Mouse (Mus musculus) cerebellum, adult 18-20 months (tissue): ENCODE measurements at regions not wholly inside any gene's neighbourhood (a gene's known extent, or its start where the extent isn't known, plus 50 kb on each side); places are given as distances from the start of the nearest gene placed in this dataset.
A peak's percentile ranks its signal among the peaks of the same experiment; 100 is the strongest.
"Not testable (repeated sequence)": the region's sequence is repeated elsewhere in the genome, so short reads cannot be mapped to it uniquely, and the experiment has no call there.

Experiments
- DNase-seq, 2 experiments: peaks; one replicate each; pipeline ENCODE4 v3.0.0; 2021

DNA sequence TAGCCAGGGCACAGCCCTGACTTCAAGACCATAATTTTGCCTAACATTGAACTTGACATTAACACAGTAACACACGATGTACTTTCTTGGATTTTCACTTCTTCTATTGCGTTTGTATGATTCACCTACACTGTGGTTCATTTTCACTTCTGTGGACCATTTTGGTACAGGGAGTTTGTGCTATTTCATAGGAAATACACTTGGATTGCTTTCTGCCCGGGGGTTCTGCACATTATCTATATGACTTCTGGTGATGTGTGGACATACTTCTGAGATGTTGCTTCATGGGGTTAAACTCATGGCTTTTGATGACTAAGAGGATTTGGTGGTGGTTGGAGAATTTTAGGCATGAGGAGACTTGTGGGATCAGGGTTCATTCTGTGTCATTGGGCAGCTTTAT is 640.4 kb upstream of the Gm19410 start:
- DNase-seq = no peak

DNA sequence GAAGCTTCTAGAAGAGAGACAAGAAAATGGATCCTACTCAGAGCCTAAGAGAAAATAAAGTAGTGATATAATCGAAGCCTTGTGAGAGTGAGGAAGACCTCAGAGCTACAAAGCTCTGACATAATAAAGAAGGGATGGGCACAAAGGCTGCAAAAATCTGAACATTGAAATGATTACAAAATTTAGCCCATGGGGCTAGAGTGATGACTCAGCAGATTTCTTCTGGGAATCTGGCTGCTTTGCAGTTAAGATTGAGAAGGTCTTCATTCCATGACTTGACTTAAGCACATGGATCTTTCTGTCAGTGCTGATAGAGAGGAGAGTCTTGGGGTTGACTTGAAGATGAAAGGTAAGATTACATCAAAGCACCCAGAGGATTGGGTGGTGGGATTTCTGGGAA is 633.3 kb upstream of the Gm19410 start:
- no peak for DNase-seq

DNA sequence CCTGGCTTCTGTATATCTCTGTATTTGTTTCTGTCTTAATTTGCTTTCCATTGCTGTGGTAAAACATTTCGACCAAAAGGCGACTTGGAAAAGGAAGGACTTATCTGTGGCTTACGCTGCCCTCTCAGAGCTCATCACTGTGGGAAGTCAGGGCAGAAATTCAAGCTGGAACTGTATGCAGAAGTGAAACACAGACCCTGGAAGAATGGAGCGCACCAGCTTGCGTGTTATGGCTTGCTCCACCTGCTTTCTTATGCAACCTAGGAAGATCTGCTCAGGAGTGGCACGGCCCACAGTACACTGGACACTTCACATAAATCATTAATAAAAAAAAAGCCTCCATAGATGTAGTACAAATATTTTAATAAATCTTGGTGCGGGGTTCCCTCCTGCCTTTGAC is 630.0 kb upstream of the Gm19410 start:
- no peak for DNase-seq

DNA sequence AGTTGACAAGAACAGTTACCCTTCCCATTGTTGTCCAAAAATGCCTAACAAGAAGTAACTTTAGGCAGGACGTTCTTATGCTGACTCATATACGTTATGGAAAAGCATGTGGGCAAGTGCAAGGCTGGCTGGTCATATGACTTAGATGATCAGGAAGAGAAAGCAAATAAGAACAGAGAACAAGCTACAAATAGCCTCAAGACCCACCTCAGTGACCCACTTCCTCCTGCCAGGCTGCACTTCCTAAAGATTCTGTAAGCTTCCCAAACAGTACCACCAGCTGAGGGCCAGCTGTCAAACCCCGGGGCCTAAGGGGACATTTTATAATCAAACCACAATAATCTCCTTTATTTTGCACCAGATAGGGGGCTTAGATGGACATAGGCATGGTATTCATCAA is 628.9 kb upstream of the Gm19410 start:
- DNase-seq = no peak

DNA sequence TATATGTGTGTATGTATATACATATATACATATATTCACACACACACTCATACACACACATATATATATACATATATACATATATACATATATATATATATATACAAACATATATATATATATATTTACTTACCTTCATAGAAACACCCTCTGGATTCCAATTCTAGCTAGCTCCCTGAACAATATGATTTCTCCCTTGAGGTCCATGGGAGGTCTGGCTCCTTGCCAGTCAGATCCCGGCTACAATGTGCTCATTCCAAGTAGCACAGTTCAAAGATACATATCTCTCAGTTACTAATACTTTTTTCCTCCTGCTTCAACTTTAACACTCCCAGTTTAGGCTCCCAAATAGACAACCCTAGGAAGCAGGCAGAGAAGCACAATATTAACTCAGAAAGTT is 624.8 kb upstream of the Gm19410 start:
- no peak for DNase-seq

DNA sequence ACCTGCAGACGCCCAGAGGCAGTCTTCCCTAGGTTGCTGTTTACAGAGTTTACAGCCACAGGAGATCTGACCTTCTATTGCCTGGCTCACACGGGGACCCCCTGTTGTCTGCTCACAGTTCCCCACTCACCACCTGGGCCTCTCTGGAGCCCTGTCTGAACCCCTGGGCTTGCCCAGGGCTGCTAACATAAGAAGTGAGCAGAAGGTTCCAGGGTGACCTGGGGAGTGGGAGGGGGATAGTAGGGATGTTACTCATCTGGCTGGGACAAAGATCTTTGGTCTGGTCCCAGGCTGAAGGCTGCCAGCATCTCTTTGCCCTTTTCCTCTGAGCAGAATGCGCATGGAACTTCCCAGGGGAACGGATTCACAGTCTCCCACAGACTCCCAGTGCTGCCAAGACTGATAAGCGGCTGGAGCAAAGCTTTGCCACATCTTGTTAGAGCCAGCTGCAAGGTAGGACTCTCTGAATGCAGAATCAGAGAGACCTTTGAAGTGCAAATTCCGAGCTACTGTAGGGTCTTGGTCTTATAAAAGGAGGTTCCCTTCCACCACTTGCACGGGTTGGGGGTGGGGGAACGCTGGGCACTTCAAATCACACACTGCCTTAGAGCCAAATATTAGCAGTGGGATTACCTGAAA is 622.5 kb upstream of the Gm19410 start:
- no peak for DNase-seq

DNA sequence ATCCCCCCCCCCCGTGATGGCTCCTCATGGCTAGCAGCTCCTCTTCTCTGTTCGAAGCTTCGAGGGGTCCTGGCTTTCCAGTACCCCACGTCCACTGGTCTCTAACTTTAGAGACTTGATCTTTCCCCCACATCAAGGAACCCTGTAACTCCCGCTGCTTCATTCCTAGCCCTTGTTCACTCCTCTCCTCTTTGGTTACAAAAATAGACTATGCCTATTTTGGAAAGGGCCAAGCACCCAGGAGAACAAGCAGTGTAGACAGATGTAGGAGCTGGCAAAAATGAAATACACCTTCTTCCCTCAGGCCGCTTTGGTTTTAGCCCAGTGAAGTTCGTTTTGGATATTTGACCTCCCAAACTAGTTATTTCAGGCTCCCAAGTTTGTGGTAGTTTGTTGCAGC is 621.9 kb upstream of the Gm19410 start:
- no peak for DNase-seq

DNA sequence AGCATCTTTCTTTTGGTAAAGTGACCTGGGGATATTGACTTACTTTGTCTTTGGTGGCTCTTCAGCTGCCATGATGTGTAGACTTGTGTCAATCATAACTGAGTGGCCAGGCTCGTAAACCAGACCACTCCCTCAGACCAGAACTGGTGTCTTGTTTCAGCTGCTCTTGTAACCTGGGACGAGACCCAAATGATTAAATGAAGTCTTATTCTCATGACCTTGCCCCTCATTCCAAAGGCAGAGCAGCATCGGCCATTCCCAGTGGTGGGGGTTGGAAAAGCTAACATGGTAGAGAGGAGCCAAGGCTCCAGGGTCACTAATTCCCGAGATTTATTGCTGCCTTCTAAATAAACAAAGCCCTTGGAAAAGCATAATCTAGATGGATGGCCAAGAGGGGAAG is 621.2 kb upstream of the Gm19410 start:
- no peak for DNase-seq

DNA sequence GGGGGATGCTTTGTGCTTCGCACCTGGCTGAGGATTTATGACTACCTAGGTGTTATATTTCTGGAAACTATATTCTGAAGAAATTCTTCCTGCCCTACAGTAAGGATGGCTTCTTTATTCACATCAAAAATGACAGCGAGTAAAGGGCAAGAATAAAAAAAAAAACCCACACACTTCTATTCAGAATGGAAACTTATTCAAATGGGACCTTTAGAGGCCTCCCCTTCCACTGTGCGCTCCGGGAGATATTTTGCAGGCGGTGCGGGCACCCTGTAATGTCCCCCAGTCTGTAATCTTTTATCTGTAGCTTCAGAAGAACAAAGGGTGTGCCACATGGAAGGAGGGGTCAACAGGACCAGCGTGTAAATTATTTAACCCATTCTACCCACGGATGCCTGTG is 618.1 kb upstream of the Gm19410 start:
- DNase-seq = no peak

DNA sequence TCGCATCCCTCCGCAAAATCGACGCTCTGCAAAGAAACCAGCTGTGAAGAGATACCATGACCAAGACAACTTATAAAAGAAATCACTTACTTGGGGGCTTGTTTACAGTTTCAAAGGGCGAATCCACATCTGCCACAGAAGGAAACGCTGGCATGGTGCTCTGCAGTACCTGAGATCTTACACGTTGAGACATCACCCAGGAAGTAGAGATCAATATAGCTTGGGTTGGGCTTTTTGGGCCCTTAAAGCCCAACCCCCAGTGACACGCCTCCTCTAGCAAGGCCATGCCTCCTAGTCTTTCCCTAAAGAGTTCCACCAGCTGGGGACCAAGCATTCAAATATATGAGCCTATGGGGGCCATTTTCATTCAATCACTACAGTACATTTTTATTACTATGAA is 617.6 kb upstream of the Gm19410 start:
- no peak for DNase-seq

DNA sequence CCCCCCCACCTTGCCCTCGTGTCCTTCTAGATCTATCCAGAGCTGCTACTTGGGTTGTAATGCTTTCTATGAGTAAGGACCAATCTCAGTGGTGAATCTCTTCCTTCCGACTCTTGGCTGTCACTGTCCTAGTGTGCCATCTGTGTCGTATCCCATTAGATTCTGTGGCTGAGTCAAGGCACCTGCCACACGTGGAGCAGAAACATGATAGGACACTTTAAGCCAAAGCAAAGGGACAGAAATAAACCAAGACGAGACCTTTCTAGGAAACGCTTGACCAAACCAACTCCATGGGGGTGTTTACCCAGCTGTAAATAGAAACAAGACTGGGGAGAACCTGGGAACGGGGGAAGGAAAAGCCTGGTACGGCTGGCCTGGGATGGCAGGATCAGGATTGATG is 613.0 kb upstream of the Gm19410 start:
- DNase-seq = peak in 1 of 2 experiments; percentile 13

DNA sequence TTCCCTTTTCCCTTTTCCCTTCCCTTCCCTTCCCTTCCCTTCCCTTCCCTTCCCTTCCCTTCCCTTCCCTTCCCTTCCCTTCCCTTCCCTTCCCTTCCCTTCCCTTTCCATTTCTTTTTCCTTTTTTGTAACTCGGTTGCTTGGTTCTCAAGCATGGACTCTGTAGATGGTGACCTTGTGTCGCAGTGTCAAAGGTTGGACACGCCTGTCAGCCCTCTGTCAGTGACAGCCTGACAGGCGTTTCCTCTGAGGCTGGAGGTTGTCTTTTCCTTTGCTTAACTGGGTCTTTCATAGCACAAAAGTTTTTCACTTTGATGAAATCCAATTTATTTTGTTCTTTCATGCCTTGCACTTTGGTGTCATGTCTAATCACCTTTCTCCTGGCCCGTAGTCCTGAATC is 609.3 kb upstream of the Gm19410 start:
- DNase-seq = no peak

DNA sequence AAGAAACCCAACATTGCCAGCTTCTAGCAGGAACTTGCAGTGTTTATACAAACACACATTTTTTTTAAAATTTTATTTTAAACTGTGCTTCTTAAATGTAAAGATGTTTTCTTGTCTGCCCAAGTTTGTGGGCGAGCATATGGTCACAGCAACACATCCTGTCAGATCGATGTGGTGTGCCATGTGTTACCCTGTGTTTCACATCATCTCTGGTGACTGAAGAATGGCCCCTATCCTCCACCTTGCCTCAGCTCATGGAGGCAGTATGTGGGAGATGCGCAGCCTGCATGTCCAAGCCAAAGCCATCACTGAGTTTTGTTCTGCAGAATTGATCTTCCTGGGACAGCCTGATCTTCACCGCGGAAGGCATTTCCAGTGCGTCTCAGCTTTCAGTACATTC is 607.9 kb upstream of the Gm19410 start:
- DNase-seq = no peak

DNA sequence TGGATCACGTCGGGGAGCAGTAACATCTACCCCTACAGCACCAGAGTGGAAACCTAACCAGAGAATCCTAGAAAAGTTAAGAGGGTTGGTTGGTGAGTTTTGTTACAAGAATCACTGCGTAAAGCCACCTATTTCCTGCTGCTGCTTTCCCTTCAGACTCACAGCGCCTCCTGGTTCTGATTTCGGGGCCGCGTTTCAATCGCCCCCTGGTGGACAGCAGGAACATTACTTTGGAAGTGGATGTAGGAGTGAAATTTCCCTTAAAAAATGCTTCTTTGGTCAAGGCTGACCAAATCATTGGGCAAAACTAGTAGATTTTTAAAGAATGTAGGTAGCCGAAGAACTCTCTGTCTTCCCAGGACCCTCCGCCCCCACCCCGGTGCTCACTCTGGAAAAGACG is 606.3 kb upstream of the Gm19410 start:
- peak; percentile 73 to 80 for DNase-seq

DNA sequence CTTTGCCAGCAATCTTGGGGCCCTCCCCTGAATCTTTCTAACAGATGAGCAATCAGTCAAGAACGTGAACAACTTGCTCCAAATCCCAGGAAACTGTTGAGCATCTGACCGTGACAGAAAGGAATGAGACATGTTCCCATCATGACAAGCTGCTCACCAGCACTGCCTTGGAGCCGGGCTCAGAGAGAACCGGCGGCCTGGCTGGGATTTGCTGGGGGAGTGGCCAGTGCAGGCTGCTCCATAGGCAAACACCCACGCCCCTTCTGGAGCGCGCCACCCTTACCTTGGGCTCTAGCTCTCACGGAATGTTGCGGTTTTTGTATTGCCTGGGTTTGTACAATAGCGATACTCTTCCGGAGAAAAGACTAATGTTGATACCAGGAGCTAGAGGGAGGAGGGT is 605.4 kb upstream of the Gm19410 start:
- DNase-seq = no peak

DNA sequence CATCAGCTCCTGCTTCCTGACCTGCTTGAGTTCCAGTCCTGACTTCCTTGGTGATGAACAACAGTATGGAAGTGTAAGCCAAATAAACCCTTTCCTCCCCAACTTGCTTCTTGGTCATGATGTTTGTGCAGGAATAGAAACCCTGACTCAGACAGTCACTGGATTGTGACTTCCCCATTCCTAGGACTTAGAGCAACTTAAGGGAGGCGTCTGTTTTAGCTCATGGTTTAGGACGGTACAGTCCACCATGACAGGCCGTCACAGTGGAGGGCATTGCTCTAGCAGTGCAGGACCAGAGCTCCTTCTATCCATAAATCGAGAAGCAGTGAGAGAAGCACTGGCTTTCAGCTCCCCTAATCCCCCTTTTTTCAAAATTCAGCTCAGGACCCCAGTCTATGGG is 603.4 kb upstream of the Gm19410 start:
- not testable (repeated sequence) for DNase-seq

DNA sequence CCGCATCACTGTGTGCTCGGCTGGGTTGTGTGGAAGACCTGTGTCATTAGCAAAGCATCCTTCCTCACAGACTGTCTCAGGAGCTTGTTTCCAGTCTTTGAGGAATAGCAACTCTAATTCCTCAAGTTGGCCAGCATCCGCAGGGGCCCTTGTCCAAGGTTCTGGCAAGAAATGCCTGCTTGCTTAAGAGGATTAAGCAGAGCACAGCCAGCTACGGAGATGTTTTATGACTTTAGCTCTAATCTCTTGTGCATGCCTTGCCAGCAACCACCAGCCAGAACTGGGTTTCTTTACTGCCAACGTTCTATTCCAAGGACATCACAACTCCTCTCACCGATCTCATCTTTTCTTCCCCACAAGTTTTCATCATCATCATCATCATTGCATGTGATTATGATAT is 599.0 kb upstream of the Gm19410 start:
- DNase-seq = no peak

DNA sequence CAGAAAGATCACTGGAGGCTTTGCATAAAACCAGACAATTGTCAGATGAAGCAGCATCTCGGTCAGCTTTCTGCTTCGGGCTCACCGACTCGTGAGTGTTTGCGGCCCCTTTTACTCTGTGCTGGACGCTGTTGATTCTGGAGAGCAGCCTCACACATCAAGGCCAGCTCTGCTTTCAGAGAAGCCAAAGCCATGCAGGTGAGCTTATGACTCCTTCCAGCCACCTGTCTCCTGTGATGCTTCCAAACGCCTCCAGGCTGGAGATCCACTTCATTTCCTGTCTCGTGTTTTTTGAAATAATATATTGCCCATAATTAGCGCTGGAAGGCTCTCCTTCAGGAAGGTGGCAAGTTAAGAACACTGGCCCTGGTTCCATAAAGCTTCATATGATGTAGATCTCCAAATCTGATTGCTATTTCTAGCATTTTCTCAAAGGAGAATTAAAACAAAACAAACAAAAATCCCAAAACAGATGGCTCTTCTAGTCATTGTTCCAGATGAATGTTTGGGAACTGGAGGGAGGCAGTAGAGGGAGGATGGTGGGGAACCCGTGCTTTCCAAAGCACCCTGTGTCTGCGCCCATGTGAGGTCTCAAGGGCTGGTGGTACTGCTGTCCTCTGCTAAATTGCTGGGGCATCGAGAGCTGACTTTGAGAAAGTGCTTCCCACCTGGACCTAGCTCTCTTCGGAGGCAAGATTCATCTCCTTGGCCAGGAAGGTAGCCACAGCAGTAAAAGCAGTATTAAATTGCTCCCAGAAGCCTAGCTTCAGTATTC is 593.9 kb upstream of the Gm19410 start:
- DNase-seq = peak; percentile 60 to 72

DNA sequence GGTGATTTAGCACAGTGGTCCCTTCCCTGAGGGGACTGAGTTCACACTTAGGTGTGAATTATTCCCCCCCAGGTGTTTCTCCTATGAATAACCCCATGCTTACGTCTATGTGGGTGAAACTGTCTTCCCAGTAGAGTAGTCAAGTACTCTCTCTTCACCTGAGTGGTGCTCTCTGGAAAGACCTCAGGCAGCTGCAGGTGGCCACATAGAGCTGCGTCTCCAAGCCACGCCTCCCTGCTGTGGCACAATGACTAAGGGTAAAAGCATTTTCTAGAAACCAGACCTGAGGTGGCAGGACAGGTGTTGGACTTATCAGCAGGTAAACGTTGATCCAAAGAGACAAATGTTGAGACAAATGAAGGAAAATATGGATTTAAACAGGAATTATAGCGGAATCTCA is 588.3 kb upstream of the Gm19410 start:
- no peak for DNase-seq

DNA sequence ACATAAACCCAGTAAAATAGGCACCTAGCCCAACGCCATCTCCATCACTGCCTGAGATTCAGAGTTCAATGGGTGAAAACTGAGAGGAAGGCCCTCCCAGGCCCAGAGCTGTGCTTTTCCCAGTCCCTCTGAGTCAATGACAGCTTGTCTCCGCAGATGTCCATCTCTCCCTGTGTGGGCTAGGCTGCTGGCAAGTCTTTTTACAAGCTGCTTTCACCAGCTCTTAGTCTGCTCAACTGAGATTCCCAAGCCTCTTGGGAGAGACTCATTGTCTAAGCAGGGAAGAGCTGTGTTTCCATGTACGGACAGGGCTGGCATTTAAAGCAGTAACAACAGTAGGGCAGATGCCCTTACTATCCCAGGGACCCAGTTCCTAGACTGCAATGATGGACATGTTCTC is 585.5 kb upstream of the Gm19410 start:
- peak; percentile 42 to 58 for DNase-seq

DNA sequence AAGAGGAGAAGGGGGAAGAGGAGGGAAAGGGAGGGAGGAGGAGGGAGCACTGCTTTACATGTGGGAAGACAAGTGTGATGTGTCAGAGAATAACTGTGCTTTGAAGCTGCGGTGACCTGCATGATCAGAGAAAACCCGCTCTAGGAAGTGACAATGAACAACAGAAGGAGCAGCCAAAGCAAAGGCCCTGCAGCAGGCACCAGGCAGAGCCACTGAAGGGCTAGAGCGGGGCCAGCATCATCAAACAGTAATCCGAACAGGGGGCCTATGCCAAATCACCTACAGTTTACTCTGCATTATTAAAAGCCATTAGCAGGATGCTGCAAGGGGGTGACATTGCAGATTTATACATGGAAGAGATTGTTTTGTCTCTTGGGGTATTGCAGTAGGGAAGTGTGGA is 583.4 kb upstream of the Gm19410 start:
- no peak for DNase-seq

DNA sequence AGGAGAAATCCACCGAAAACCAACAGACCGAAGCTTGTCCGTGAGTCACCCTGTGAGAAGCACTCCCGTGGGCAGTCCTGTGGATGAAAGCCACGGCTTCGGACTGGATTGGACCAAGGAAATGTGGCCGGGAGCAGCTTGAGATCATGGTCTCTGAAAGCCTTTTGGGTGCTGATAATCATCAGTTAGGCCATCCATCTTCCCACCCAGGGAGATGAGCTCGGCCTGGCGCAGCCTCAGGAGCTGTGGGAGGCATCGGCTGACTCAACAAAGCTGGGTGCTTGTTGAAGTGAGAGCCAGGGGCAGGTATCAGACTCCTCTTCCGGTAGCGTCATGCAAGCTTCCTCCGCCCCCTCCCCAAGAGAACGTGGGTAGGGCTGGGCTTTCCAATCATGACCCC is 582.2 kb upstream of the Gm19410 start:
- DNase-seq = no peak

DNA sequence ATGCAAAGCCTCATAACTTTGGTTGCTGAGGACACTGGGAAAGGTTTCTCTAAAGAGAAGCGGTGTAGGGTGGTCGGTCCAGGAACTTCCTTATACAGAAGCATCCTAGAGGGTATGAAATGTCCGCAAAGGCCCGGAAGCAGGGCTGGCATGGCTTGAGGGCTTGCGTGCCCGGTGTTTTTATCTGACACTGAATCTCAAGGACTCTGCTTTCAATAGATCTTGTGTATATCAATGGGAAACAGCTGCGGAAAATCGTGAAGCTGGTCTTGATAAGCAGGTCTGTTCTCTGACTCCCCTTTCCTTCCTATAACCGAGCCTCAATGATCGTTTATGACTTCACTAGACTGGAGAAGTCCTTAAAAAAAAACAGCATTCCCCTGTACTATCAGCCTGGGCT is 580.4 kb upstream of the Gm19410 start:
- no peak for DNase-seq

DNA sequence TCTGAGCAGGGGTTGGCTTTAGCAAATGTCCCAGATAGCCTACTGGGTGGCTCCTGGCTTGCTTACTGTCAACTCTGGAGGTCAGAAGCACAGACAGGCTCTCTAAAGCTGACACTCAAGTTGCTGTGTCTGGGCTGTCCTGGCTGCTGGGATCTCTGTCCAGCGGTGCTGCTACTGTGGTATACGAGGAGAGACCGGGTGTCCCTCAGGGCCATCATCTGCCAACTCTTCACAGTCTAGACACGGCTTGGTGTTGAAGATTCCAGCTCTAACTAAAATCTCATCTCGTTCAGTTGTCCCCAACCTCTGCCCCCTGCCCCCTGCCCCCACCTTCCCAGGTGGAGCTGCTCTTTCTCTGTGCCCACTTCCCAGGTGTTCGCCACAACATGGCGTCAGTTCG is 577.1 kb upstream of the Gm19410 start:
- no peak for DNase-seq

DNA sequence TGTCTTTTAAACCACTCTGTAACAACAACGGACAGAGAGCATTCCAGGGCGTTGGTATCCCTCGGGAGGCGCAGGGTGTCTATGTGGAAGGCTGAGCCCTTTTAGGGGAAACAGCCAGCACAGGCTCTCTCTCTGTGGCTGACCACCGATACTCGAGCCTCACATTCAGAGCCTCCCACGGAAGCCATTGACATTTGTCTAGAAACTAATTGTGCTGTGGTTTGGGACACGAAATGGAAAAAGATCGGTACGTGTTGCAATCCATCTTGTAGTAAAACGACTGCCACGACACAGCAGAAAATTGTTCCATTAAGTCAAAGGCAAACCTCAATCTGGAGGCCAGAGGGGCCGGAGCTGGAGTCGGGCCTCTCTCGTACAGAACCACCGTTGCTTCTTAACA is 575.9 kb upstream of the Gm19410 start:
- no peak for DNase-seq
